Mouse (Mus musculus) liver, adult (tissue): ENCODE measurements around the gene Gramd1b.

Source experiments
- GATA4 ChIP-seq: IDR thresholded peaks from 2 replicates; pipeline ENCODE4 v1.6.1; 2014; ENCODE audit warnings: mild to moderate bottlenecking, low read length; ENCODE audit not compliant: insufficient replicate concordance

Gramd1b gene

DNA sequence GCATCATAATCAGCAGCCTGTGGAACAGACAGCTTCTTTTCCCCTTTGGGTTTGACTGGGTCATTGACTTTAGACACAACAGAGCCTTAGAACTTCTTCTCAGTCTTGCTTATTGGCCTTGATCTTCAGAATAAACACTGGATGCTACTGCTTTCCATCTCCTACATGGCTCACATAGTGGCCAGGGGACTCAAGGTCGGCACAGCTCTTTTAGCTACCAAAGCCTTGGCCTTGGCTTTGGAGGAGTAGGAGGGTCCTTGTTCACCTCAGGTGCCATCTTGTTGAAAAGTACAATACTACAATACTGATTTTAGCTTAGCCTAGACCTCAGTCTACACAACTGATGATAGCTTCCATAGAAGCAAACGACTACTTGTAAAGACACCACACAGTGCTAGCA lies 53.6 kb downstream of the Gramd1b start:
- TF ChIP-seq GATA4 = no peak

DNA sequence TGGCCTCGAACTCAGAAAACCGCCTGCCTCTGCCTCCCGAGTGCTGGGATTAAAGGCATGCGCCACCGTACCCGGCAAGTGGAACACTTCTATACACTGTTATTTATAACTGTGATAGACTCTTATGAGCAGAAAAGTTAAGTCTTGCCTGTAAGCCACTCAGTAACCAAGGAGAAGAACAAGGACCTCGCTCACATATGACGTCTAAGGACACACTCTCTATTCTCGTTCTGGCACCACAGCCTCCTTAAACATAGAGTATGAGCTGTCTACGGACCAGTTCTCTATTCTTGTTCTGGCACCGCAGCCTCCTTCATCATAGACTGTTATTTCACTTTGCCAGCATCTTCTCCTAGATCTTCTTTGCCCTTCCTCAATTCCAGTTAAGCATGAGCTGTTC lies 55.1 kb downstream of the Gramd1b start:
- TF ChIP-seq GATA4 = no peak

DNA sequence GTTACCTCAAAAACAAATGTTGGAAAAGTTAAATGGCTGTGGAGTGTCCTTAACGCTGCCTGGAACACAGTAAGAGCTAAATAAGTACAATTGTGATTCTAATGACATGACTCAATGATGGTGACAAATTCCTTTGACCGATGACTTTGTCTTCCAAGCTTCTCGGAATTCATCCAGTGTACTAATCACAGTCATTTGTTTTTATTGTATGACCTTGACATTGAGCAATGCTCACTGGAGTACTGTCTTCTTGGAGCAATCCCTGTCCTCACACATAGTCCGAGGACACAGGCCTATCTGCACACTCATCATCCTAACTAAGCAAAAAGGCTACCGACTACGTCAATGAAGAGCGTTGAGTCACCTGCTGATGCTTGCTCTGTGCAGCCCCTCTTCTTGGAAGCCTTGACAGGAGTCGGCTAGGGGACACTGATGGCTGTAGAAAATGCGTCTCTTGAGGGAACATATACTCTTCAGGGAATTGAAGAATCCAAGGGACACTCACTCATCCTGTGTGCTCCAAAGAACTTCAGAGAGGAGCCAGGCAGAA lies 58.1 kb downstream of the Gramd1b start:
- TF ChIP-seq GATA4 = no peak

DNA sequence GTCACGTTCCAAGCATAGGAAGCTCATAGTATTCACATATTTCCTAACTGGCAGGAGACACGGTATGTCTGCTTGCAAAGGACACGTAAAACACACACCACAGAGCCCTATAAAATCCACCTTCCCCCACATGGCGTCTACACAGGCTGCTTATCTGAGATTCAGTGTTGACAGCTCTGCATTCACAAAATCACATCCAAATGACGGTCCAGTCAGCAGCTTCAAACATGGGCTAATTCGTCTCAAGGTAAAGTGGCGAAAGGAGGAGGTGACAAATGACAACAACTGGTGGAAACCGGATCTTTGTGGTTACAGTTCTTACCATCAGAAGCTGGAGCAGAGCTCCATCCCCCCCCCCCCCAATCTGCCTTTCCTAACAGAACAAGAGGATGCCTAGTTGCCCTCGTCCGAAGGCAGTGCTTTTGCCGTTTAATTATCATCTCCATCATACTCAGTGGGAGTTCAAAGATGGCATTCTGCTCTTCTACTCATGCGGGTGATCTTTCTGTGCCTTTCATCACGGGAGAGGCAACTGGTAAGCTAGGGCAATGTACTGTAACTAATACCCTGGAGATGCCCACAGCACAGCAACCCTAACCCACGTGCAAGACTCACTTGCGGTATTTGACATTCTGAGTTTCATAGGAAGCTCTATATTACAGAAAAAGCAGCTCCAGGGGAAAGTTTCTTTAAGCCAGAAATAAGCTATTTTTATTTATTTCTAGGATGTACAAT lies 61.6 kb downstream of the Gramd1b start:
- no peak for TF ChIP-seq GATA4

DNA sequence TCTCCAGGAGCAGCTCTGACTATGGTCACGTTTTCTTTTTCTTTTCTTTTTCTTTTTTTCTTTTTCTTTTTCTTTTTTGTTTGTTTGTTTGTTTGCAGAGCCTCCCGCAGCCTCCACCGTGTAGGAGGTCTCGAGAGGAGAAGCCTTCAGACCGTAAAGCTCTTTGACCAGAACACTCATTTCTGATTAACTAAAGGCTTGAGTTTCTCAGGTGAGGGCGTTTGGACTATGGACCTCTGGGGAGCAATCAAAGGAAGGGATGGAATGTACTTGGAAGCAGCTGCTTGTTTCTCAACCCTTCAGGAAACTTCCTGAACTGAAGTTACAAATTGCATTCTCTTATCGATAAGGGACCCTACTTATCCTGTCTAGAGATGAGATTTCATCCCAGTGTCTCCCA lies 64.4 kb downstream of the Gramd1b start:
- no peak for TF ChIP-seq GATA4

DNA sequence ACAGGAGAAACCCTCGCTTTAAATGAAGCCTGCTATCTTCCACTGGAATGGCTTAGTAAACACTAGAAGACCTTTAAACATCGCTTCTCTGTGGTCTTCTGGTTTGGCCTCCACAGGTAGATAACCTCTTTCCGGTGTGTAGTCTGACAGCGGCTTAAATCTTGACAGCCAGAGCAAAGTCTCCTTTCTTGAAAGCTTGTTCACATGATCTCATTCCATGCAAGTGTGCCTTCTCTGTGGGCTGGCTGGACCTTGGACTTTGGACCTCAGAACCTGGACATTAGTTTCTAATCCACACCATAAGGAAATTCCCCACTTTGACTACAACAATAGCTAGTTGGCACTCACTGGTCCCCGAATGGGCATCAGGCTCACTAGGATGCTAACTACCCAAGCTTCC lies 65.6 kb downstream of the Gramd1b start:
- no peak for TF ChIP-seq GATA4

DNA sequence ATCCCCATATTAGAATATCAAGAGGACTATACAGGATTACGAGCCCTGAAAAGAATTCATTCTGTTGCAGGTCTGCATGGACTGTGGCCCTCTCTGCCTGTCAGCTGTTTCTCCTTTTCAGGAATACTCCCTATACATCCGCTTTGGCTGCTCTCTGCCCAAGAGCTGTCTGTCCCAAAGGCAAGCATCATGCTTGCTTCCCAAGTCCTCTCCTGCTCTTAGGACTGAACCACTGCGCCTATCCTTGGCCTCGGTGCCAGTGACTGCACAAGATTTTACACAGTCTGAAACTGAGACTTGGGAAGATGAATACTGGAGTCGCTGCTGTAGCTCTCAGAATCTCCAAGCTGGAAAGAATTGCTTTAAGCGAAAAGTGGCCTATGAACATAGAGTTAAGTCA lies 68.8 kb downstream of the Gramd1b start:
- TF ChIP-seq GATA4 = no peak

DNA sequence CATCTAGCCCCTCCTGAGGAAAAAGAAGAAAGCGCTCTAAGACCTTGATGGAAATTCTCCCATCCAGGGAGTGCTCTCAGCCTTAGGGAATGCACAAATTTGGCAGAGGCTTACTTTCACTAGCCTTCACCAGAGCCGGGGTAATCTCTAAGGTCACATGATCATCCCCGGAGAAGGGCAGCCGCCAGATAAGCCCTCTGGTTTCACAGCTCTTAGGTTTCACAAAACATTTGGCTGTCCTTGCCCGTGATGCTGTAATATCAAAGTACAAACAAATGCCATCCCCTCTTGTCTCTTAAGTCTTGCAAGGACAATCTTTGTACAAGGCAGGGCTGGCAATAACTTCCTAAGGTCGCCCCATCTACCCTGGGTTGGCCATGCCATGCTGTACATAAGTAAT lies 70.4 kb downstream of the Gramd1b start:
- TF ChIP-seq GATA4 = peak; percentile 15; the same call in 1 of the 2 replicates

DNA sequence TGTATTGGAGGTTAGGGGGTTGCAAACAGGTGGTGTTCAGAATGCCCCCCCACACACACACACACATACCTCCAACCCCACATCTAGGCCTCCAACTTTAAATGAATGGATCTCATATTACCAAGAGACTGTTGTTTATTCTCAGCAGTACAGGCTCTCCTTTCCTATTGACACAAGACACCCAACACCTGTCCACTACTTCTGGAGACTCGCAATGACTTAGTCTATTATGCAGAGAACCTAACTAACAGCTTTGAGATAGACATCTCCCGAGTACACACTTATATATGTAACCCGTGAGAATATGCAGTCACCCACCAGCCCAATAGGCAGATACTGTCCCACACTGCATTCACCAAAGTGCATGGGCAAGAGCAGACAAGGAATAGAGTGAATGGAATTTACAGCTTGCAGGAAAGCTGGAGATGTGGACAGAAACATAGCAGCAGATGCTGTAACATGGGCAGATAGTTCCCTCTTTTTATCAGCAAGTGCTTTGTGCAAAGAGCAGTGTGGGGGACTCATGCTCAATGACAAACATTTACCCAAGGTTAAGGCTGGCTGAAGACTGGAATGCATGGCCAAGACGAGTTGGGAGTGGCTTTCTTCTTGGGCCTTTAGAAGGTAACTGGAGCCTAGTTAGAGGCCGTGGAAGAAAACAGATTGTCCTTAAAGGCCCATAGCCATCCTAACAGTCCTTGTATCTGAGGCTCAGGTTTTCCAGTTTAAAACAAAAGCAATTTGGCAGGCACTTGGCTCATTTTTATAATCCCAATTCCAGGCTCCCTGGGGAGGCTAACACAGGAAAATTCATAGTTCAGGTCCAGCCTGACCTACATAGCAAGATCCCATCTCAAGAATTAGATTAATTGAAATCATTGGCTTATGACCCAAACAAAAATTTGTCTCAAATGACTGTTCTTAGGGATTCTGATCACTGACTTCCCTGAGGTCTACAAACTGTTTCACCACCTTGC lies 71.6 kb downstream of the Gramd1b start:
- TF ChIP-seq GATA4 = no peak

DNA sequence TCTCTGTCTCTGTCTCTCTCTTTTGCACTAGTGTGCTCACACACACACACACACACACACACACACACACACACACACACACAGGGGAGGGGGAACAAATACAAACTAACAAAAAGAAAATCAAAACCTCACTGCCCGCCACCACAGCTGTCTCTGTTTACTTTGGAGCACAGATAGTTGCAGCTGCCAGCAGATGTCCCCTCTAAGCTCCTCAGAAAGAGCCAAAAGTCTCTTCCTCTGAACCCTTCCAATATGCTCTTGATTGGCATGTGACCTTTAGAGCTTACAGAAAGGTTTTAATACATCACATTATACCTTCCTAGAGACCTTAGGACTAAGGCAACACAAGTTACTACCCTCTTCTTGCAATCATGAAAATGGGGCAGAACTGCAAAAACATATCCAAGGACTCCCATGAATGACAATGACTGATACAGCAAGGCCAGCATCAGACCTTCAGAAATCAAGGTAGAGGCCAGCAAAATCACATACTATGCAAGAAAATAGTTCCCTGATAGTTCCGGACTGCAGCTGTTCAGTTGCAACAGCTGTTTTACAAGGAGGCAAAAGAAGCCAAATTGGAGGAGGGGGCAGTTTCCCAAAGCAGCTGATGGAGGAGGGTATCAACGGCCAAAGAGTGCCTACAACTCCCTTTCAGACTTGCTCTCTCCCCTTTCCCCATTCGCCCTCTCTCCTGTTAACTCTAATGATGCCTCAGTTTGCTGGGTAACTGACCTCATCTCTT lies 72.5 kb downstream of the Gramd1b start:
- TF ChIP-seq GATA4 = no peak

DNA sequence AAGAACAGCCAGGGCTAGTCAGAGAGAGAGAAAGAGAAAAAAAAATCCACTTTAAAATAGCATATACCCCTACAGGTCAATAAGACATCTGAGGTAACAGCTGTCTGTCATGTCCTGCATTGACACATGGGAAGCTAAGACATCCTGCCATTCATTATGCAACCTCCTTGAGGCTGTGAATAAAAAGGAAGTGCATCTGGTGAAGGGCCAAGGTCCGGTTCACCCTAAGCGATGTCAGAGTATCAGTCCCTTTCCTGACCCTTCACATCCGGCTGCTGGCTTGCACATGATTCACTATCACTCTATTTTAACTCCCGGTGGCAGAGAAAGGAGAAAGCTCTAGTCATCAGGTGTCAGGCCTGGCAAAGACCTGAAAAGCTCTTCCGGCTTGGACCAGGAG lies 73.7 kb downstream of the Gramd1b start:
- TF ChIP-seq GATA4 = peak; percentile 86; the same call in 1 of the 2 replicates

DNA sequence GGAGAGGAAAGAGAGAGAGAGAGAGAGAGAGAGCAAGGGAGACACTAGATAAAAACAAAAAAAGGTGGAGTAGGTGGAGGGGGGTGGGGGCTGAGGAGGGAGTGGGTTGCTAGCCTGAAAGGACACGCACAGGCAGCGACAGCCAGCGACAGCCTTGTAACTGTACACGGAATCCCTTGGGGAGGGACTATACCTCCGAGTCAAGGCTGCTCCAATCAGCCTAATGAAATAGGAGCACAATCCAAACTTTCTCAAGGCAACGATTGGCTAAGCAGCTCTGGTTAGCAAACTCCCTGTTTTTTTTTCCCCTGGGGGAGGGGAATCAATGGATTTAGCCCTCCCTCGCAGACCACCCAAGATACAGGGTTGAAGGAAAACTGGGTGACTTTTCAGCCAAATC lies 75.0 kb downstream of the Gramd1b start:
- no peak for TF ChIP-seq GATA4

DNA sequence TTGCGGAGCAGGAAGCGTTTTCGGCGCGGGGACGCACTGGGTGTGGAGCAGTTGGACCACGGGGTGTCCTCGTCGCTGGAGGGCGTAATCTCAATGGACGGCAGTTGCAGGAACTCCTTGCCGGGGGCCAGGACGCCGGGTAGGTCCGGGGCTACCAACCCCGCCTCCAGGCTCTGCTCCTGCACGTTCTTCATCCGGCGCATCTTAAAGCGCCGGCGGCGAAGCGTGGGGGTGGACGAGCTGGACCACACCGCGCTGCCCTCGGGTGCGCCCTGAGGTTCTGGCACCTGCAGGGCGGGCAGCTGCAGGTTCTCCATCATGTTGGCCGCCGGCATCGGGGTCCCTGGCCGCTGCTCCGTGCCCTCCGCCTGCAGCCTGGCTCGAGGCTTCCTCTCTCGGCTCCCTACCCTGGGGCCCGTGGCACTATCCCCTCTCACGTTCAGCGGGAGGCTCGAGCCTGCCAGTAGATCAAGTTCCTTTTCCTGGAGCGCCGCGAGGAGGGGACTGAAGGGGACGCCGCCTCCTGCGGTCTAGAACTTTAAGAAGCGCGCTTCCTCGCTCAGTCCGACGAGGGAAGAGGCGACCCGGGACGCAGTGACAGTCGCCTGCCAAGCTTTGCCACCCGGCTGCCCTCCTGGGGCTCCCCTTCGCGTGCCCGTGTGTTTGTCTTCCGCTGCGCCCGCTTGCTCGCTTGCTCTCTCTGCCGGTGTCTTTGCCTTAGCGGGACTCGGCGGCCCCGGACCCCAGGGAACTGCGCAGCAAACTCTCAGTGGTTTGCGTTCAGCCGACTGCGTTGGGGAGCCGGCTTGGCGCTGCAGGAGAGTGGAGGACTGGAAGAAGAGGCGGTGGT lies 75.6 kb downstream of the Gramd1b start:
- TF ChIP-seq GATA4 = 0 out of 2 replicates have a peak, but pooled peaks have one; percentile 23

DNA sequence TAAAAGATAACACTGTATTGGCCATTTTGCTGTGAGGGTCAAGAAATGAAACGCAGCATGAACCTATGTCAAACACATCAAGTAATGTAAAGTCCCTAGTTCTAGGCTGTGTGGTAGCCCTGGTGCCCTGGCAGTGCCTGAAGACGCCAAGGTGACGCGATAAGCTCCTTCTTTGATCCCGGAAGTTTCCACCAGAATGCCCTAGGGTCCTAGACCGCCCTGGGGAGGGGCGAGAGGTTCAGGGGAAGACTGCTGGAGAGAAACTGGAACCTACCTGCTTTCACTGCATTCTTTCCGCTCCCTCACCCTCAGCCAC lies 76.2 kb downstream of the Gramd1b start:
- TF ChIP-seq GATA4 = no peak
